Mouse (Mus musculus) frontal cortex, postnatal 25 days (tissue): ENCODE measurements at regions not wholly inside any gene's neighbourhood (a gene's known extent, or its start where the extent isn't known, plus 50 kb on each side); places are given as distances from the start of the nearest gene placed in this dataset.
"Not testable (repeated sequence)": the region's sequence is repeated elsewhere in the genome, so short reads cannot be mapped to it uniquely, and the experiment has no call there.

Experiments
- DNase-seq, 2 experiments: peaks; one replicate each; pipeline ENCODE4 v3.0.0; 2022; ENCODE audit warnings: low spot score in 2 of 2

DNA sequence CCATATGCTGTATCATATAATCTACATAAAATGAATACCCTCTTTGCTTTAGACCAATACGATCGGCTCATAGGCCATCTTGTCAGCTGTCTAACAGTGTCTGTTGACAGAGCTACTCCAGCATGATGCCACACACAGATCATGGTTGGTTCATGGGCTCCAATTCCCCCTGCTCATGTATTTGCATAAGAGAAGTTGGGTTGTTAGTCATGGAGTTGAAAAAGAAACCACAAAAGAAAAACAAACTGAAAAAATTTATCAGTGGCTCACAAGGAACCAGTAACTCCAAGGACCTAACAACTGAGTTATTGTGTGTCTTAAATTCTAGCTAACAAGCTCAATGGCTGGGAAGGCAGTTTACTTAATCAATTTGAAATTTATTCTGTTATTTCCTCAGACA lies 176.1 kb upstream of the Arhgap18 start:
- no peak for DNase-seq

DNA sequence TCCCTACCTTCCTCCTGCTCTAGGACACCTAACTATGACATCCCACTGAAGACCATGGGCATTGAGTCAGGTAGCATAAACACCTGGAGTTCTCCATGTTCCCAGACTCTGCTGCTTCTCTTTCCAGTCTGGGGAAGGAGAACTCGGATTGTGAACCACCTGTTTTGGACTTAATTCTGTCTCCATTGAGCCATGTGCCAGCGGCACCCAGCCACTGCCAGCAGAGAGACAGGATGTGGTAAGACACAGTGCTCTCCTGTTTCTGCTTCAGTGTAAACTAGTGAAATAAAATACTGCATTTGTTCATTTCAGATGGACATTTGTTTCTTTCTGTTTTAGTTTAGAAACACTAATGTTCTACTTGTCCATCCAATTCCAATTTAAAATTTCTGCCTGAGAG lies 168.1 kb upstream of the Arhgap18 start:
- DNase-seq: no peak

DNA sequence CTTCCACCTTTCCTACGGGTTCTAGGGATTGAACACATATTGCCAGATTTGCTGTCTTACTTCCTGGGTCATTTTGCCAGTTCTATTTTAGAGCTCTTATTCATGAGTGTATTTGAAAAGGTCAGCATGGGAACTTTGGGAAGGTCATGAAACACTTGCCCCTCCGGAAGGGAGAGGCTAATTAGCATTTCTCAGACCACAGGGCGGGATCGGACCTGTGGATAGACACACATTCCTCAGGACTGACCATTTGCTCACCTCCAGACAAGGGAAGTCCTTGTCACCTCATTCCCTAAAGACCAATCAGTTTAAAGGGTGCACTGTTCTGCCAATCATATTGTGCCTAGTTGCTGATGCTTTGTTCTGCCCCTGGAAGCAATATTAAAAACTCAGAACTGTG lies 146.1 kb upstream of the Arhgap18 start:
- not testable (repeated sequence) for DNase-seq

DNA sequence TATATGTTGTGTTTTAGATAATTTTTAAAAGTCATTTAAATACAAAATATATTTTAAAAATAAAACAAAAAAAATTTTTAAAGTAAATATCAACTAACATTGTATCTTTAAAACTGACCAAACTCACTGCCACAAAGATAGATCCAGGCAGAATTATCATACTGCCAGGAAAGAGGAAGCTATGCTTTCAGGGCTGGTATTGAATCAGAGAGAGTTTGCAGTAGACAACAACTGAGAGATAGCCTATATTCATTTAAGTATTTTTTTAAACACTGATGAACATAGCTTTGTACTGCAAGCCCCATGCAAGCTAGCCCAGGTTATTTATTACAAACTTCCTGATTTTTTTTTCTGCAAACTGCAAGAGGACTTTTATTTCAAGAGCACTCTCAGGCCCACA lies 142.0 kb upstream of the Arhgap18 start:
- no peak for DNase-seq

DNA sequence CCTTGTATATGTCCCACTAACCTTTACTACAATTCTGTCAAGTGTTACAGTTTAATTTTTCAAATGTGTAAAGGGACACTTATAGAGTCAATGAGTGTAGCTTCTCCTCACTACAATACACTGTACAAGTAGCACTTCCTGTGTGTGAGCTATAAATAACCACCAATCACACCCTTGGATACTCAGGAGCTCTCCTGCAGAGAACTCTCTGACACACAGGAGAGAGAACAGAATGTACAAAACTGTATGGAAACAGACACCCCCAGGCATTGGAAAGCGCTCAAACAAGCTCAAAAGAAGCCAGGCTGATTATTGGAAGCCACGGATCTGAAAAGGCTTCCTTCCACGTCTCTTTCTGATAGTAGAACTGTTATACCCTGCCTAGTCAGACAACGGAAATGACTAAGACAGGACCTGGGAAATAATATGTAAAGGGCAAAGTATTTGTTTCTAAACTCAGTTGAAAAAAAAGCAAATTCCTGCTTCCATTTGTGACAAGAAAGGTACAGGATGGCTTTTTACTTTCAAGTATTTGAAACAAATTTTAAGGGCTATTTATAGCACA lies 122.9 kb upstream of the Arhgap18 start:
- DNase-seq: no peak

DNA sequence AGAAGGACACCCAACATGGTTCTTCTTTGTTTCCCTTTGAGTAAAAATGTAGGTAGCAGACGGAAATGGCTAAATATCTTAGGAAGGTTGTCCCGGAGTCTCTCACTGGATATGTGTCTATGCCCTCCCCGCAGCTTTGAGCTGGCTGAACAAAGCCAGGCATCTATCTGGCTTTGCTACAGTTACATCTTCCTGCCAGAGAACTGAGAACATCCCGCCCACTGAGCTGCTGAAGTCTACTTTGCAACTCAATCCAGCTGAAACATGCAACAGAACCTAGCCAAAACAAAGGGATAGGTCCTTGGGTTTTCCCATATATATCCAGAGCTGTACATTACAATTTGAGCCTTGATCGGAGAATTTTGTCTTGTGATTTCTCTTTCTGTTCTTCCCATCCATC lies 121.0 kb upstream of the Arhgap18 start:
- no peak for DNase-seq

DNA sequence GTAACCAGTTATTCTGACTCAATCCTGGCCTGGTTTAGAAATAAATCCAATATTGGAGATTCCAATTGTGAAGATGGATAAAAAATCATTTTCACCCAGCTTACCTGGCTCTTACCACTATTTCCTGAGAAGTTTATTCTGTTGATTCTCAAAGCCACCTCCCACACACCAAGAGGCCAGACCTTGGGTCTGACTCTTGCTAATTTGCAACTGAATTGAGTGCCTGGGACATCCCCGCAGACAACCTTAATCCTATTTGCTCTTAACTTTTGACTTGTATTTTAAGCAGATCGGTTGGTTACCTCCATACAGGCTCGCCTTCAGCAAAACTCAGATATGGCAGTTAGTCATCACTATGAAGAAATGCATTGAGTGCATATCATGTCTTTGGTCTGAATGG lies 115.8 kb upstream of the Arhgap18 start:
- no peak for DNase-seq

DNA sequence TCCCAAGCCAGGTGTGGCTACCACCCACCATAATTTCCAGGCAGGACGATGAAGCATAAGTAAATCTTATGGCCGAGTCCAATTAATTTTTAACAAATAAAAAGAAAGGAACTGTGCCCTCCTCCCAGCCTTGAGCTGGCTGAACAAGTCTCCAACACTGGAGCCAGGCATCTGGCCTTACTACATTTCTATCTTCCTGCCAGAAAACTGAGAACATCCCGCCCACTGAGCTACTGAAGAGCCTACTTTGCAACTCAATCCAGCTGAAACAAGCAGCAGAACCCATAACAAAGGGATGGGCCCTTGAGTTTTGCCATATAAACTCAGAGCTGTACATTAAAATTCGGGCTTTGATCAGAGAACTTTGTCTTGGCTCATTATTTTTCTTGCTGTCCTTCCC lies 115.2 kb upstream of the Arhgap18 start:
- no peak for DNase-seq

DNA sequence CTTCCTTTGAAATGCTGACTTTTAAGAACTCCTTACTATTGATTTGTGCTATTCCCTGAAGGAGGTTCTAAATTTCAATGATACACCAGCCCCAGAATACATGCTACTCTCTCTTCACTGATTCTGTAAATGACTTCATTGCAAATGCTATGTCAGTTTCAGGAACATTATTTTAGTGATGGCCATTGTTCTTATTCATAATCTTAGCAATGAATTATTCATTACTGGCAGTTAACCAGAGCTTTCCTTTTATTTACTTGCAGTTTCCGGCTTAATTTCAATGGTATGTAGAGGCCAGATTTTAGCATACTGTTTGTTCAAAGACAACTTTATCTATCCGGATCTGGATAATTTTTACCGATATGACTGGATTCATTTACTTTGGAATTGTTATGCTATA lies 114.1 kb upstream of the Arhgap18 start:
- no peak for DNase-seq

DNA sequence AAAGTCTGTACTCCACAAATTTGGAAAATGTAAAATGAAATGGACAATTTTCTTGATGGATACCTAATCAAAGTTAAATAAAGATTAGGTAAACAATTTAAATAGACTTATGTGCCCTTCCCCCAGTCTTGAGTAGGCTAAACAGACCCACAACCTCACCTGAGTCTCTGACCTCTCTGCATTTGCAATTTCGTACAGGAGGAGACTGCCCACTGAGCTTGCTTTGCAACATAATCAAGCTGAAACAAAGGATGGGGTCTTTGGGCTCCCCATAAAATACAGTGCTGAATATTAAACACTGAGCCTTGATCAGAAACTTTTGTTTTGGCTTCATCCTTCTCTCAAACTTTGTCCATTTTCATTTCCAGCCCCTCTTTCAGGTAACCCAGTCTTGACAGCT lies 100.1 kb upstream of the Arhgap18 start:
- DNase-seq: no peak

DNA sequence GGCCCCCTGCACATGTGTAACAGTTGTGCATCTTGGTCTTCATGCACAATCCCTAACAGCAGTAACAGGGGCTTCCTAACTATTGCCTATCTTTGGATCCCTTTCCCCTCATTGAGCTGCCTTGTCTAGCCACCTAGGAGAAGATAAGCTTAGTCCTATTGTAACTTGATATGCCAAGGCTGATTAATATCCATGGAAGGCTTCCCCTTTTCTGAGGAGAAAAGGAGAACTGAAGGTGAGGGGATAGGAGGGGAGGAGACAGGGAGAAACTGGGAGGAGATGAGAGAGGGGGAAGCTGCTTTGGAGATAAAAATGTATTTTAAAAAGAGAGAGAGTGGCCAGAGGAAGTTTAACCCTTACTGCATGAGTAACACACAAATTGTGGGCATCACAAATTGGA lies 89.0 kb upstream of the Arhgap18 start:
- DNase-seq: no peak

DNA sequence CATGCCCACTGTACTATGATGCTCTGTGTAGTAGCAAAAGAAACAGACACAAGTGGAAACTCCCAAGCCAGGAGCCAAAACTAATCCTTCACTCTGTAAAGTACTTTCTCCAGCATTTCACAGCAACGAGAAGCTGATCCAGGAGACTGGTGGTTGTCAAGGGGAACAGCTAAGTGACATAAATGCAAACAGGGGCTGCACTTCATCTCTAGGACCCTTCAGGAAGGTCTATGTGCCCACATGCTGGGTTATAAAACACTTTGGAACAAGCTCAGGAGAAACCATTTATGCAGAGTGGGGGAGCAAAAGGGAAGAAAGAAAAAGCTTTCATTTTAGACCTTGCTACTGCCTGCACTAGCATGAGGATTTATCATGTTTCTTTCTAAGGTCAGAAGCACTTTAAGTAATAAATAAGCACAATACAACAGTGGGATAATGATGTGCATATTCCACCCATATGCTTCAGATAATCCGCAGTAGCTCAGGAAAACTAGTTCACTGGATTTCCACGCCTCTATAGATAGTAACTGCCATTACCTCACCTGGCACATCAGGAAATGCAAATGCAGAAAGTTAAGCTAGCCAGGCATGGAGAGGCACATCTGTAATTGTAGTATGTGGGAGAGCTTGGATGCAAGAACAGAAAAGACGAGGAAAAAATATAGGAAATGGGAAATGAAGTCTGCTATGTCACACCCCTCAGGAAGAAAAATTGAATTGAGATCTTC lies 73.6 kb upstream of the Arhgap18 start:
- no peak for DNase-seq

DNA sequence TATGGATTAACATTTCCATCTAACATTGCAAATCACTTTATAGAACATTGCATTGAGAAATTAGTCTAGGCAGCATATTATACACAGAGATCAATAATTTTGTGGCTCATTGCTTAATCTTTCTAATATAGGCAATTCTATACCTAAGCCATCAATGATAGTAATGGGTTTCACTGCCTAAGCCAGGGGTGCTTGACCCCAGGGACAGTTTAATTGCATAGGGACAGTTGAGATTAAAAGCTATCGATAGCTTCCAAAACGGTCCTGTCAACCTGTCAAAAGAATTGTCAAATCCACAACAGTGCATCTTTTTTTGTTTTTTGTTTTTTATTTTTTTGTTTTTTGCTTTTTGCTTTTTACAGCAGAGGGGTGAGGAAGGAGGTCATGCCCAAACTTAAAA lies 58.5 kb upstream of the Arhgap18 start:
- DNase-seq: no peak

DNA sequence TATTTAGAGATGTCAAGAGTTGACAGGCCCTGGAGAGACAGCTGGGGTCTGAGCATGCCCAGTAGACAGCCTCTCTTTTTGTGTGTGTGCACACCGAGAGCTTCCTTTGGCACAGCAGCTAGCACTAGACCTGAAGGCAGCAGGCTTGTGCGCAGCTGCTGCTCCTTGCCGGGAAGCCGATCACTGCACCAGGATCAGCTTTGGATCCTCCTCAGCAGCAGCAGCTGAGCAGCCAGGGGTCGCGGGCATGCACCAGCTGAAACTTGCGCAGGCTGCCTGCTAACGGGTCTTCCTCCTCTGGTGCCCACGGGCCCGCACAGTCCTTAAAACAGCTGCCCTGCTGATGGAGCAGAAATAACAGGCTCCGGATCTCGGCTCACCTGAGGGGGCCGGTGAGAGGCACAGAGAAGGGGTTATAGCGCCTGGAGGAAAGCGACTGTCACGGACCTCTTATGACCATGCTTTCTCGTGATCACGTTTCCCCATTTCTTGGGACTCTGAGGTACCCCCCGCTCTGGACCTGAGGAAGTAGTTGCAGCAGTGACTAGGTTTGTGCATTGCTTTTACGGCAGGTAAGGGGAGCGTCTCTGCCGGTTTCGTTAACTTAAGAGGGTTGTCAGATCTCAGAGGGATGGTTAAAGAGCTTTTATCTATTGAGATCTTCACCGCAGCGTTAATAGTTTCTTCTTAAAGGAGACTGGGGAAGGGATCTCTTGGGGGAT lies 57.8 kb upstream of the Arhgap18 start:
- peak; percentile 29 to 30 for DNase-seq
